Mouse (Mus musculus) right cerebral cortex, postnatal 14 days (tissue): ENCODE data around the gene Adora1.

Experiments
- DNase-seq: peaks from one replicate; pipeline ENCODE4 v3.0.0; 2022

The Adora1 gene

GRCm38 (mm10) chr1:134191192-134191591 is 44.0 kb downstream of the Adora1 start:
- DNase-seq = no peak

DNA sequence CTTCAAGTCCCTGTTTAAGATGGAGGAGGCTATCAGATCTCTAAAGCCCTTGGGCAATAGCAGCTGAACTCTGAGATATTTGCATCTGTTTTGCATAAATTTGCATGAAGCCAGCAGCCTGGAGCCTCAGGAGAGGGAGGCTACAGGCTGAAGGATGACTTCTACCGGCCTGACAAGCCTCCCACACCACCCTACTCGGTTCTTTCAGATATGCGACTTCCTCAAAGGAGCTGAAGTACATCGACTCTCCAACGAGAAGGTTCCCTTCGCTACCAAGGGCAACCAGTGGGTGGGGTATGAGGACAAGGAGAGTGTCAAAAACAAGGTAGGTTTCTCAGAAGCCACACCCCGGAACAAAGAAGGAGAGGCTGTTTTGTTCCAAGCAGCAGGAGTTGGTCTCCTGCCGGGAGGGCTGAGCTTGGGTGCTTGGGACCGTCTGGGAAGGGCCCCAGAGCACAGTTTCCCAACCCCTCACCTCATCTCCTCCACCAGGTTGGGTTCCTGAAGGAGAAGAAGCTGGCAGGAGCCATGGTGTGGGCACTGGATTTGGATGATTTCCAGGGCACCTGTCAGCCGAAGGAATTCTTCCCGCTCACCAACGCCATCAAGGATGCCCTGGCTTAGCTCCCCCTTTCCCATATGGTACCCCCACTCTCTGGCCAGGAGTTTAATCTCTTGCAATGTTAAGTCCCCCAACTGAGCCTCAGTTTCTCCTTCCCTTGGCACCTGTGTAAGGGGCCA is 46.1 kb downstream of the Adora1 start:
- DNase-seq = no peak

- DNase-seq = no peak
Observed at GRCm38 (mm10) chr1:134188217-134188616, 47.0 kb downstream of the Adora1 start.

- no peak for DNase-seq
Observed at GRCm38 (mm10) chr1:134184089-134184488, 51.1 kb downstream of the Adora1 start.

DNA sequence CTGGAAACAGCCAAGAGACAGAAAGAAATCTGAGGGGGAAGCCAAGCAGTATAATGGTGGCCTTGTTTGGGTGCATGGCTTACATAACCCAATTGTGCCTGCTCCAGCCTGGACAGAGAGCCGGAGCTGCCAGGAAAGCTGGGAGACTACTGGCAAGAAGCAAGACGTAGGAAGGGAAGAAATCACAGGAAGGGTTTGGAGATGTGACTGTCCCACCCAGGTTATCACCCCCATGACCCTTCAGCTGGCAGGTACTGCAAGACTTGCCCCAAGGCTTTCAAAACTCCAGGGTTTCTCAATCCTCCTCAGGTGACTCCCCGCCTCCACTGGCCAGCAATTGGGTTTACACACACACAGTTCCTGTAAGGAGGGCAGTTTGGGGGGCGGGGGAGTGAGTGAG is 53.2 kb downstream of the Adora1 start, which contains the start of gene Chil1:
Chil1 (plus strand) TSS at position 152 of the 400 bp plus-strand sequence.
- DNase-seq = no peak

- DNase-seq = no peak
Observed at GRCm38 (mm10) chr1:134177976-134178375, 57.3 kb downstream of the Adora1 start.

DNA sequence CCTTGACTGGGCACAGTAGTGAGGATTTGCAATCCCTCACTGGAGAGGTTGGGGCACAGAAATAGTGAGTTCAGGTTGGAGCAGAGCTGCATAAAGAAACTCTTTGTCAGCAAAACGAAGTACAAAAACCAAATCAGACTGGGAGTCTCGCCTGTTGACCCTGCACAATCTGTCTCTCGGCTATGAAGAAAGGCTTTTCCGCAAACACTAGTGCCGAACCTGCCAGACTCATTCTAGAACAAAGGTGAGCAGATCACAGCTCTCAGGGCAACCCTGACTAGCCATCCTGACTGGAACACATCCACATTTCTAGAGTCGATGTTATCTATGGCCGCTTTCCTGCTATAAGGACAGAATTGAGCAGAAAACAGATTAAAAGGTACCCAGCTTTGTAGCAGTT is 62.1 kb downstream of the Adora1 start:
- no peak for DNase-seq

DNA sequence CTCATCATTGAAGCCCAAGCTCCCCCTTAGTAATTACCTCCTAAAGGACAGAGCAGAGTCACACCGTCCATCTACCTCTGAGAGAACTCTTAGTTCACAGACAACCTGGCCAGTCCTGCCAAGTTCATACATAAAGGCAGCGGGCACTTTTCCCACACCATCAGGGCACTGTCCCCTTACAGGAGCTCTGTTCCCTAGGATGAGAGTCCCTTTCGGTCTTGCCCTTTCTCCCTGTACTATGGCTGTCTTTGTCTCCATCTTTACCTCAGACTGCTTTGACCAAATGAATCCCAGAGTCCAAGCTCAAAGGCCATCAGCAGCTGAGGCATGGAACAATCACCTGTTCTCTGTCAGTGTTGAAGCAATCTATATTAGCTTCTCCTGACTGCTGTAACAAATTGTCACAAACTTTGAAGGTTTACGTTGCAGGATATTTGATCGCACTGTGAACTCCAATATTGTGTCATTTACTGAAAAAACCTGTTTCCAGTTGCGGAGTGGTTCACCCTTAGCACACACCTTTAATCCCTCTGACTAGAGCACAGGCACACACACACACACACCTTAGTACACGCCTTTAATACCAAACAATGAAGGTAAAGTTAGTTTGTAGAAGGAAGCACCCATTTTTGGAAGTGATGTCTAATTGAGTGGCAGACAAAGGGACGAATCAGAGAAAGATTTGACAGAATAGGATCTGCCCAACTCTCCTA is 66.1 kb downstream of the Adora1 start:
- DNase-seq = no peak

DNA sequence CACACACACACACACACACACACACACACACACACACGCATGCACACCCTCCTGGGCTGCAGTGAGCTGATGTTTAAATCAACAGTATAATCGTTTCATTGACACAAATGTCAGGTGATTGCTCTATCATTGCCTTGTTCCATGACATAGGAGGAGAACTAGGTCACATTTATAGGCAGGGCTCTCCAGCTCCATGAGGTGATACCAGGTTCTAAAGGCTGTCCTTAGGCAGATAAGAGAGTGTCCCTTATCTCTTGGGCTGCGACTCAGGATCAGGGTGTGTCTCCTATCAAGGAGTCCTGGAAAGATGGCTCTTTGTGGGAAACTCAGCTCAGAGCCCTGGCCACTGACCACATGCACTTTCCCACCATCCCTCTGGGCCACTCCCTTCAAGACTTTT is 66.7 kb downstream of the Adora1 start:
- no peak for DNase-seq

DNA sequence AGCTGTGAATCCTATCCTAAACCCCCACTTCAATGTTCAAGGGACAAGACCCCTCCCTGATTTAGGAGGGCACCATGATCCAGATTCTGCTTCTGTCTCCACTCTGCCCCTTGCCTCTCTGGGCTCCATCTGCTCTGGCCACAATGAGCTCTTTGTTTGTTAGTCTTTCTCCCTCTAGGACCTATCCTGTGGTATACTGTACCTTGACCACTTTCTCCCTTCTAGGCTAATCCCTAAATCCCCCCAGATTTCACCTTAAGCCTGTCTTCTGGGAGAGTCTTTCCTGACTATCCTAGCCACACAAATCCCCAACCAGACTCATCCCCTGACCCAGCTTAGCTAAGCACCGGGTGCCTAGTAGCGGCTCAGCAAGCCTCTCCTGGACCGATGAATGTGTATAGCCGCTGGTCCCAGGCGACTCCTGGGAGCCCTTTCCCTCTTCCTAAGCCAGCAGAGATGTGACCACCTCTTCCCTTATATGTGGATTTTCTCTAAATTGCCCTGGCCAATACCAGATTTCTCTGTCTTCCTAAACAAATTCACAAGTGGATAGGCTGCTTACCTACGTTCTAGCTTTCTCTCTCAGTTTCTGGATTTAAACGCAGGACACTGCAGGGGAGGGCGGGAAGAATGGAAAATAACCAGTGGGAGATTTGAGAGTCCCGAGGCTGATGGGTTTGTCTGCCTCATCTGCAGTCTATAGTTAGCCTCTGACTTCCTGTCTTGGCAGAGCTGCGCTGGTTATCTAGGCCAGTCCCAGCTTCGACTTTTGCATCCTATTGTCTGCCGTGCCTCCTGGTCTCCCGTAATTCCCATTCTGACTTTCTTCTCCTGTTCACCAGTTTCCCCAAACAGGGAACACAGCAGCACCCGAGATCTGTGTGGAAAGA is 67.6 kb downstream of the Adora1 start:
- DNase-seq = no peak

- no peak for DNase-seq
Observed at GRCm38 (mm10) chr1:134166547-134166946, 68.7 kb downstream of the Adora1 start.

DNA sequence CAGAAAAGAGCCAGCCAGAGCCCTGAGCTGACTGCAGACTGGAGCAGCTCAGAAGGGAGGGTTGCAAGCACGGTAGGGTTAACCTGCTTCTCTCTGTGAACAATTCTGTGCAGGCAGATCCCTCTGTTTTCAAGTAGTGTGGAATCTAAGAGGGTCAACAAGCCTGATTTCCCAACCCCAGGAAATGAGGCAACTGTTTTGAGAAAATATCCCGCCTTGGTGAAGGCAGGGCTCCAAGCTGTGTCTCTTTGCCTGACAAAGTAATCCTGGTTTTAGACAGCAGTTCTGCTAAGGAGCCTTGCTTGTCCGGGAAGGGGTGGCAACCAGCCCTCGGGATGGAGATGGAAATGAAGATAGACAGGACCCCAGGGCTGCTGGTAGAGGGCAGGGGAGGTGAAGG is 70.8 kb downstream of the Adora1 start:
- DNase-seq = no peak

DNA sequence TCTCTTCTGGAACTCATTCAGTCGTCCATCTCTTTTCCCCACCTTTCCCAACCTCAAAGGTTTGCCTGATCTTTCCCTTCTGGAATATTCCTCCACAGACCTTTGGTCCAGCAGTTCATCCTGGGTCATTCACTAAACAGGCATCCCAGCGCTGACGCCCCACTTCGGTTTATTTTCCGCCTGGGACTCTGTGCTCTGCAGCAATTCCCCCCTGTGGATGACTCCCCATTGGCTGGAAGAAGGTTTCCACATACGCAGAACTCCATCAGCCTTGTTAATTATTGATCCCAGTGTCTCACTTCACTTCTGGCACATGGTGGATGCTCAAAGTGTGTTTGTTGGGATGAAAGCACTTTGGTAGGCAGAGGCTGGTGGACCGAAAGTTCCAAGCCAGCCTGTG is 71.8 kb downstream of the Adora1 start:
- DNase-seq = no peak

DNA sequence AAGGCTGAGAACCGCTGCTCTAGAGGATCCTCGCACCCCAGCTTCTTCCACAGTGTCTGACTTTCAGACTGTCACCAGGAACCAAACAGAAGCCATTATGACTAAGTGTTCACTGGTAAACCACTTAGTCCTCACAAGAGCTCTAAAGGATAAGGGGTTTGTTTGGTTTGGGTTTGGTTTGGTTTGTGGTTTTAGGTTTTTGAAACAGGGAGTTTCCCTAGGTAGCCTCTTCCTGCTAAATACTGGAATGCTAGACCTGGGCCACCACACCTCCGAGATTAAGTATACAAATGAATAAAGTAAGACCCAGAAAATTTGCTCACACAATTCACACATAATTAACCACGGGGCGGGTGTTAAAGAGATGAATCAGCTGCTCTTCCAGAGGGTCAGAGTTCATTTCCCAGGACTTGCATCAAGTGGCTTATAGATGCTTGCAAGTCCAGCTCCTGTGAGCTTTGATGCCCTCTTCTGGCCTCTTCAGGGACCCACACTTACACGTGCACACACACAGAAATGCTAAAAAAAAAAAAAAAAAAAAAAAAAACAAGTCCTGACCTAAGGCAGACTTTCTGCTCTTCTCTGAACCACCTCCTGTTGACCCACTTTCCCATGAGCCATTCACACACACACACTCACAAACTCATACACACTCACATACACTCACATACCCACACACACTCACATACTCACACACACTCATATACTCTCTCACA is 72.6 kb downstream of the Adora1 start:
- DNase-seq = no peak

GRCm38 (mm10) chr1:134161399-134161798 is 73.8 kb downstream of the Adora1 start:
- no peak for DNase-seq

DNA sequence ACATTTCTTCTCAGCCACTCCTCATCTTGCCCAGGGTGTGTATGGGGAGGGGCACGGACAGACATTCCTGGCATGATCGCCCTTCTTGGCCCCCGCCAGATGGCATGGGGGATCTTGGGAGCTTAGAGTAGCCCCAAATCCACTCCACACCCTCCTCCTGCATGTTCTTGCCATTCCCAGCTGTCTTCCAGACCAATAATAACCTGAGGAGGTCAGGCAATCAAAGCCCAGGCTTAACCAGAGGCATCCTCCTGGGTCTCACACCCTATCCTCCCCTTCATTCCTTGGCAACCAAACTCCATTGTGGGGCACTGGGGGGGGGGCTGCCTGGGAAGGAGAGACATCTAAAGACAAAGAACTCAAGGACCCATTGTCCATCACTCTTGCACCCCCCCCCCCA is 74.8 kb downstream of the Adora1 start:
- no peak for DNase-seq

DNA sequence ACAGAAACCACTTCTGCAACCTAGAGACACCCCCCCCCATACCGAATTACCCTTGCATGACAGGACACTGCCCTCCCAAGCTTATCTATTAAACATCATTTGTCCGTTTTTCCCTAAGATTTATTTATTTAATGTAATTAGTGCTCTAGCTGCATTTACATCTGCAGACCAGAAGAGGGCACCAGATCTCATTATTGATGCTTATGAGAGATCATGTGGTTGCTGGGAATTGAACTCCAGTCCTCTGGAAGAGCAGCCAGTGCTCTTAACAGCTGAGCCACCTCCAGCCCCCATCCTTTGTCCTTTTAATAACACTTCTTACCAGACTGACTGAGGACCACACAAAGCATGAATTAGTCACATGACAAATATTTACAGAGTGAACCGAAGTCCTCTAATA is 80.6 kb downstream of the Adora1 start:
- no peak for DNase-seq

- DNase-seq = no peak
Observed at GRCm38 (mm10) chr1:134154121-134154520, 81.1 kb downstream of the Adora1 start.

GRCm38 (mm10) chr1:134152626-134153590 is 82.3 kb downstream of the Adora1 start:
- DNase-seq = no peak

DNA sequence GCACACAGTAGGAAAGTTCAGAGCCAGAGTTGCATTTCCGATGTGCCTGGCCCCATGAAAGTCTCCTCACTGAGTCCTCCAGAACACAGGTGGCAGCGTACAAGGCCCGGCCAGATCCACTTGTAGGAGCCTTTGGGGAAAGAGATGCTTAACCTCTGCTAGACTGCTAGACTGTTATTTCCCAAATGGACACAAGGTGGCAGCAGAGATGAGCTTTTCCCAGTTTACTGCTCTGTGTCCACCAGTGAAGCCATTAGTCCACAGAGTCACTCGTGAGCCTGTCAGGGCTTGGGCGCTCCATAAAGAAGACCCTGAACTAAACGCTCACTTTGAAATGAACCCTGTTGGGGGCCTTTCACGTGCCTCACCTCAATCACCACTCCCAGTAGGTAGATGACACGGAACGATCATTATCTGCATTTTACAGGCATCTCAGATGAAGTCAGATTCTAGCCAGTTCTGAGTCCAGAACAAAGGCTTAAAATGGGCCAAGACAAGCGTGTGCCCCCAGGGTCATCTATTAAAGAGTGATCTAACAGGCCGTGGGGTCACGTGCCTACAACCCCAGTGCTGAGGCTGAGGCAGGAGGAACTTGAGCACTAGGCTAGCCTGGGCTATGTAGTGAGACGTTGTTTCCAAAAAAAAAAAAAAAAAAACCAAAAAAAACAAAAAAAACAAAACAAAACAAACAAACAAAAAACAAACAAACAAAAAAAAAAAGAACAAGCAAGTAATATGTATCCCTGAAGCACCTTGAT is 83.4 kb downstream of the Adora1 start:
- peak; percentile 70 for DNase-seq

- DNase-seq = no peak
Observed at GRCm38 (mm10) chr1:134150745-134151144, 84.5 kb downstream of the Adora1 start.
